Mouse (Mus musculus) lung, embryonic 14.5 days (tissue): ENCODE measurements at regions not wholly inside any gene's neighbourhood (a gene's known extent, or its start where the extent isn't known, plus 50 kb on each side); places are given as distances from the start of the nearest gene placed in this dataset.

ENCODE experiments used
- ATAC-seq: fragments of 200-750 bp; cut with Nextera tagmentation; 2 replicates; pipeline ENCODE4 v1.8.0; 2017; ENCODE audit warnings: mild to moderate bottlenecking, moderate TSS enrichment, moderate library complexity; ENCODE audit not compliant: insufficient read depth
- DNase-seq: peaks from one replicate; pipeline ENCODE4 v3.0.0-alpha.2; 2015
- H3K27ac ChIP-seq: fragments of 300-500 bp; sonication (generic); 2 replicates; pipeline ENCODE4 v1.5.1; 2014; ENCODE audit warnings: low read depth, mild to moderate bottlenecking, moderate library complexity
- H3K27me3 ChIP-seq: fragments of 300-500 bp; sonication (generic); 2 replicates; pipeline ENCODE4 v1.6.1; 2014; ENCODE audit warnings: low read length, control low read depth; ENCODE audit not compliant: insufficient read depth
- H3K36me3 ChIP-seq: fragments of 300-500 bp; sonication (generic); 2 replicates; pipeline ENCODE4 v1.6.1; 2014; ENCODE audit warnings: control low read depth; ENCODE audit not compliant: insufficient read depth
- H3K4me1 ChIP-seq: fragments of 300-500 bp; sonication (generic); 2 replicates; pipeline ENCODE4 v1.6.1; 2014; ENCODE audit warnings: antibody characterized with exemption, control low read depth; ENCODE audit not compliant: insufficient read depth
- H3K4me2 ChIP-seq: fragments of 300-500 bp; sonication (generic); 2 replicates; pipeline ENCODE4 v1.6.1; 2014; ENCODE audit warnings: mild to moderate bottlenecking
- H3K4me3 ChIP-seq: fragments of 300-500 bp; sonication (generic); 2 replicates; pipeline ENCODE4 v1.5.1; 2014; ENCODE audit warnings: low read depth, low read length
- H3K9ac ChIP-seq: fragments of 300-500 bp; sonication (generic); 2 replicates; pipeline ENCODE4 v1.6.1; 2014
- H3K9me3 ChIP-seq: fragments of 300-500 bp; sonication (generic); 2 replicates; pipeline ENCODE4 v1.6.1; 2016; ENCODE audit warnings: low read depth, low read length, control low read depth
- CTCF ChIP-seq: IDR thresholded peaks from 2 replicates; pipeline ENCODE4 v1.5.1; 2016; ENCODE audit warnings: antibody characterized with exemption, low read depth
- WGBS: fragments of 180-500 bp; shearing (Covaris S2); extraction: QIAGEN DNeasy Blood & Tissue Kit; methylation state at CpG from one replicate; pipeline ENCODE4 v1.1.7; 2014; 5-methylcytosine and 5-hydroxymethylcytosine counted together

DNA sequence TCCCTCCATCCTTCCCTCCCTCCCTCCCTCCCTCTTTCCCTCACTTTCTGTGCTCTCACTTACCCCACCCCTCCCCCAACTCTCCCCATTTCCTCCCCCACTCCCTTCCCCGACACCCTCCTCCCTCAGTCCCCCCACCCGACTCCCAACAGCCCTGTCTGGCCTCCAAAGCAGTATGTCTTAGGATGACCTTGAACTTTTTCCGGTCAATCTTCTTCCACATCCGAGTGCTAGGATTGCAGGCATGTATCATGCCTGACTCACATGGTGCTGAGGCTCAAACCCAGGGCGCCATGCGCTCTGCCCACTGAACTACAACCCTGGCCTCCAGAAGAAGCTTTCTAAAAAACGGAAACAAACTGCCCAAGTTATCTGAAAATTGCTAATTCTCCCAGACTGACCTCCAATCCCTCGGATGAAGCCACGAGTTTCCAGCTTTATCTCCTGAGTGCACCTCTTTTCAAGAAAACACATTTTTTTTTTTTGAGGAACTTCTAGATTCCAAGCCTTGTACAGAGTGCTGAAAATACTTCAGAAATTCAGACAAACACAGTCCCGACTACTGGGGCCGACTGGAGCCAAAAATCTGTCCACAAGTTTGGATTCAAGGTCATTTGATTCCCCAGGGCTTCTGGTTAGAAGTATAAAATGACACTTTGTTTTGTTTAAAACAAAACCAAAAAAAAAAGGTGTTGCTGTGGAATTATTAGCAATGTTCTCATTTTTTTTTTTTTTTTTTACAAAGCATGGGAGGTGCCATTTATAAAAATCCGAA lies 141.7 kb upstream of the Tbca start:
- no peak overlapping the region for H3K27ac ChIP-seq
- H3K27me3 ChIP-seq = no peaks in the 10 kb centered on the region
- H3K9me3 ChIP-seq = no peaks in the 10 kb centered on the region
- H3K4me3 ChIP-seq = no peak overlapping the region
- H3K9ac ChIP-seq = no peak overlapping the region
- no peaks in the 10 kb centered on the region for H3K36me3 ChIP-seq
- no peak for TF ChIP-seq CTCF
- peak; percentile 38; the same call in 1 of the 2 replicates for ATAC-seq
- DNase-seq = peak; percentile 79
- H3K4me2 ChIP-seq = no peak overlapping the region
- WGBS = 34% methylated on average over 12 of the region's 12 CpGs
- no peaks in the 10 kb centered on the region for H3K4me1 ChIP-seq

DNA sequence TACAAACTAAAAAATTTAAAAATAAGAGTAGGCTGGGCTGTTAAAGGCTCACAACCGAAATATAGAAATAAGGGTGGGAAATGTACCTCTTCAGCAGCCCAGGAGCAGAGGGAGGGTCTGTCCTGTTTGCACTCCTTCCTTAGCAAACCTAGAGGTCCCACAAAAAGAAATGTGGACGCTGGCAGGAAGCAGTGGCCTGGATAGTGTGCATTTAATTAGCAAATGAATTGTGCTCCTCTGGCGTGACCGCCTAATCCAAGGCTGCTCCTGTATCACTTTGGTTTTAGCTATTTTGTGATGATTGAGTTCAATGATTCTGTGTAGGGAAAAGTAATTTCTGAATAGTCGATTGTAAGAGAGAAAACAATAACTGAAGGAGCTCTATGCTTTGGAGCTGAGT lies 141.1 kb upstream of the Tbca start:
- H3K4me1 ChIP-seq = no peaks in the 10 kb centered on the region
- no peaks in the 10 kb centered on the region for H3K36me3 ChIP-seq
- no peak for TF ChIP-seq CTCF
- ATAC-seq (no peak), DNase-seq (no peak)
- no peak overlapping the region for H3K27ac ChIP-seq
- no peak overlapping the region for H3K4me2 ChIP-seq
- H3K4me3 ChIP-seq = no peak overlapping the region
- H3K9me3 ChIP-seq = no peaks in the 10 kb centered on the region
- H3K27me3 ChIP-seq = no peaks in the 10 kb centered on the region
- 58% methylated on average over 5 of the region's 5 CpGs for WGBS
- H3K9ac ChIP-seq = no peak overlapping the region

DNA sequence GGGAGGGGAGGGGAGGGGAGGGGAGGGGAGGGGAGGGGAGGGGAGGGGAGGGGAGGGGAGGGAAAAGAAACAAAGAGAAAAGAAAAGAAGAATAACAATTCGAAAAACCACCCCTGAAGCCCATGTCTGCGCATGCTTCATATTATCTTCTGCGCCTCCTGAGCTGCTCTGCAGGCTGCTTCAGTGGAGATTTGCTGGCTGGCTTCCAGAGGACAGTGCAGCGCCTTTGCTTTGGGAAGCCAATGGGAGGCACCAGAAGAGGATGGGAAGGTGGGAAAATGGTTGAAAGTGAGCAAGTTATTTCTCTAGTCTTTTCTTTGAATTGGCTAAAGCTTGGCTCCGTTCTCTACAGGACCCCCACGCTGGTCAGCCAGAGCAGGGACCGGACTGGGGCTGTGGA lies 137.8 kb upstream of the Tbca start:
- WGBS = 65% methylated on average over 7 of the region's 7 CpGs
- TF ChIP-seq CTCF = no peak
- Histone ChIP-seq H3K36me3 (no peaks in the 10 kb centered on the region), H3K27me3 (no peaks in the 10 kb centered on the region), H3K4me2 (no peak overlapping the region), H3K4me1 (no peaks in the 10 kb centered on the region), H3K4me3 (no peak overlapping the region), H3K9ac (no peak overlapping the region), H3K27ac (no peak overlapping the region), H3K9me3 (no peaks in the 10 kb centered on the region)
- no peak for ATAC-seq
- peak; percentile 75 for DNase-seq

DNA sequence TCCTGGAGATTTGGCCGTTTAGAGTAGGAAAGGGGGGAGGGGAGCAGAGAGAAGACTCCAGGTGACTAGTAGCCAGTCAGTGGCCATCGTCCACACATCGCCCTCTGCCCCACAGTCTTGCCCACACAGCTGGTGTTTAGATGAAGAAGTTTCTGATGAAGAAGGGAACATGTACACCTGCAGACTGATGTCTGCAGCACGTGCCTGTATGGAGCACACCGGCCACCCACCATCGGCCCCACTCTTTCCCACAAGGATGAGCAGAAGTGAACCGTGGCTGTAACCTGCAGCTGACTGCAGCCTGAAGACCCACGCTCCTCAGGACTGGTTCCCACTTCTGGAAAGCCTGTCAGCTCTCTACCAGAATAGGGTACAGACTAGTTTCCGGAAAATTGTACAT lies 121.1 kb upstream of the Tbca start:
- H3K9me3 ChIP-seq = no peaks in the 10 kb centered on the region
- no peaks in the 10 kb centered on the region for H3K4me1 ChIP-seq
- no peak overlapping the region for H3K4me2 ChIP-seq
- no peak for ATAC-seq
- no peak overlapping the region for H3K4me3 ChIP-seq
- no peak for TF ChIP-seq CTCF
- no peaks in the 10 kb centered on the region for H3K36me3 ChIP-seq
- 80% methylated on average over 9 of the region's 9 CpGs for WGBS
- no peaks in the 10 kb centered on the region for H3K27me3 ChIP-seq
- no peak overlapping the region for H3K27ac ChIP-seq
- no peak overlapping the region for H3K9ac ChIP-seq
- DNase-seq = no peak

DNA sequence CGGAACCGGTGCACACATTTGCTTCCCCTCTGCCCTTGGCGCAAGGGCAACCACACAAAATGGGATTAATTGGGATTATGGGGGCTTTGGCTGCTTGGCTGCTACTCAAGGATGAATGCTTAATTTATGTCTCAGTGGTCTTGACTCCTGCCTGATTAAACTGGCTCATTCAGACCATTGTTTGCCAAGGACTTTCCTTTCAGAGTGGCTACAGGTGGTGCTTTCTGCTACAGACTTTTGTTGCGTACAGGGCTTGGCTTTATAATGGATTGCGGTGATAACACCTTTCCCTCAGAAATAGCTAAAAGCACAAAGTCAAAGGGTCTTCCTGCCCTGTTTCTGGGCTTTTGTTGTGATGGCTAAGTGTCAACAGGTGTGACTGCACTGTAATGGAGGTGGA lies 120.4 kb upstream of the Tbca start:
- H3K4me2 ChIP-seq = no peak overlapping the region
- no peak overlapping the region for H3K27ac ChIP-seq
- no peaks in the 10 kb centered on the region for H3K36me3 ChIP-seq
- no peaks in the 10 kb centered on the region for H3K27me3 ChIP-seq
- WGBS = 47% methylated on average over 5 of the region's 5 CpGs
- no peak overlapping the region for H3K9ac ChIP-seq
- DNase-seq = no peak
- no peak for TF ChIP-seq CTCF
- no peaks in the 10 kb centered on the region for H3K9me3 ChIP-seq
- no peak for ATAC-seq
- no peak overlapping the region for H3K4me3 ChIP-seq
- H3K4me1 ChIP-seq = no peaks in the 10 kb centered on the region

DNA sequence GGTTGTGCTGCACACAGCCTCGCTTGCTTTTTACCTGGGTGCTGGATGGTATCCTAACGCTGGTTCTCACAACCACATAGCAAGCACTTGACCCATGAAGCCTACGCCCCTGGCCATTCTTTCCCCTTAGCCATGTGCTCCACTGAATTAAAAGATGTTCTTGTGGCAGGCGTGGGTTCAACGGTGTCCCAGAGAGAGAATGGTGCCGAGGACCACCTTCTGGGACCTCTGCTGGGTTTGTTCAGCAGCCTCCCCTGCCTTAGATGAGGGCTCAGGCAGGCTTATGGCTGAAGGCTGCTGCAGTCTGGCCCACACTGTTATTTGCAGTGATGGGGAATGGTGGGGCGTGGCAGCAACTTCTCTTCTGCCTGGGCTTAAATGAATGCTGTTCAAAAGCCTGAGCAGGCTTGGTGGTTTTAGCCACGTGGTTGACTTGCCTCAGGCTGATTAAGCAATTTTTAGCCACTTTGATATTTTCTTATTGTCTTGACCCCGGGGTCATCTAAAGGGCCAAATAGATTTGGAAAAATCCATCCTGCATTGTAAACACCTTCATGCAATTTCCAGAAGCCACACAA lies 119.5 kb upstream of the Tbca start:
- Histone ChIP-seq H3K4me1 (no peaks in the 10 kb centered on the region), H3K9me3 (no peaks in the 10 kb centered on the region), H3K27ac (no peak overlapping the region), H3K9ac (no peak overlapping the region), H3K4me2 (no peak overlapping the region), H3K4me3 (no peak overlapping the region), H3K27me3 (no peaks in the 10 kb centered on the region), H3K36me3 (no peaks in the 10 kb centered on the region)
- no peak for TF ChIP-seq CTCF
- no peak for ATAC-seq
- 69% methylated on average over 9 of the region's 9 CpGs for WGBS
- no peak for DNase-seq

DNA sequence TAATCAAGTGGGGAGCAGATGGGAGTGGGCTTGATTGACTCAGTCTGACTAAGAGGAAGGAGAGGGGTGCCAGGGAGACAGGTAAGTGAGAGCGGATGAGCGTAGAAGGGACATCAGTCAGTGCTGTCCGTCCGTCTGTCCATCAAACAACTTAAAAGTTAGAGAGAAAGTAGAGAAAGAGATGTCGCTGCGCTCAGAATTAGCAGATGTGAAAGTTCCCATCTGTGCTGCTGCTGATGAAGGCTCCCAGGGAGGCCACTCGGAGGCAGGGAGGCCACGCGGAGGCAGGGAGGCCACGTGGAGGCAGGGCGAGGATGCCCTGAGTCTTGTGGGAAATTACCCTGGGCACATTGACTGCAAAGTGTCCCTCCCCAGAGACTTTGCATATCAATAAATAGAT lies 118.4 kb upstream of the Tbca start:
- ATAC-seq (no peak), DNase-seq (no peak)
- no peaks in the 10 kb centered on the region for H3K27me3 ChIP-seq
- no peaks in the 10 kb centered on the region for H3K36me3 ChIP-seq
- no peaks in the 10 kb centered on the region for H3K4me1 ChIP-seq
- TF ChIP-seq CTCF = no peak
- no peak overlapping the region for H3K27ac ChIP-seq
- H3K4me2 ChIP-seq = no peak overlapping the region
- 84% methylated on average over 11 of the region's 11 CpGs for WGBS
- H3K9me3 ChIP-seq = no peaks in the 10 kb centered on the region
- no peak overlapping the region for H3K4me3 ChIP-seq
- no peak overlapping the region for H3K9ac ChIP-seq
